In the genomic region with DNA sequence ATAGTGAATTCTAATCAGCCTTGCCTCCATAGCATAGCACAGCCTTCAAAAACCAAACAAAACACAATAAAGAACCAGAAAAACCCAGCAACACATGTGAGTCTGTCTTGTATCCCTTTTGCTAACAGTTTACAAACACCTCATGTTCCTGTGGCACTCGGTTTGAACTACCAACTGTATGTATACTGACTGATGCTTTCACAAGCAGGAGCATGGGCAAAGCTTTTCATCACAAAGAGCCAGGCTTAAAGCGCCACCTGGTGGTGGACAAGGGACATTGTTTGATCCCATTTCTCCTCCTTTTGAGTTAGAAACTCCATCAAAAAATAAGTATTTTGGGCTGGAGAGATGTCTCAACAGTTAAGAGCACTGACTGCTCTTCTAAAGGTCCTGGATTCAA, we compare ENCODE assay signal across 9 mouse cellular contexts. TPM values are rescaled to one million over a fixed set of nuclear protein-coding genes. Genes with fewer than 3 reads are reported as not detected.
DNase-seq lines count a peak whose midpoint lies in the region; ATAC-seq and TF ChIP-seq lines count a peak whose summit lies in the region.
"Had no signal": no experiment of that assay in that cellular context is flagged by ENCODE, and none has a peak within 500 bp of the region (broad histone marks: within the 10 kb centered on the region; RNA-seq: fewer than 3 reads in every experiment).

No protein-coding gene starts in this region.

- TF ChIP-seq POLR2A in cerebellum, adult 2 months (IDR thresholded peaks at IDR 0.05; ENCODE audit: borderline replicate concordance, insufficient read depth, low read length), result no peak
- no peak for TF ChIP-seq POLR2A in lung, adult 2 months (IDR thresholded peaks at IDR 0.05; ENCODE audit: borderline replicate concordance, extremely low read depth, low read depth, low read length)

- DNase-seq in CD4-positive, CD25-positive, alpha-beta regulatory T cell, adult 2 months (ENCODE audit: low read depth, low spot score), result peak; percentile 85
- peak; percentile 43 for DNase-seq in Muller cell, postnatal 12 days (ENCODE audit: inconsistent ontology term)
- DNase-seq in cerebellum, adult 2 months, result peak; percentile 68 to 71
- peak; percentile 82 for DNase-seq in kidney, postnatal 10 days
- DNase-seq in lung, adult 2 months, result peak; percentile 63
- peak; percentile 66 for DNase-seq in right cerebral cortex, postnatal 14 days
- DNase-seq in urinary bladder, postnatal 4 days (ENCODE audit: low spot score in 2 of 2), result peak; percentile 32 to 68

- no peaks in the 10 kb centered on the region for H3K27me3 ChIP-seq in cerebellum, adult 2 months (ENCODE audit: control insufficient read depth, insufficient read depth, low read length)
- H3K27me3 ChIP-seq: limb, embryonic 12.5 days had no signal

- 1% methylated on average over 2 of the region's 2 CpGs for WGBS in cerebellum, adult 2 months
- WGBS in lung, adult 2 months, result 4% methylated on average over 2 of the region's 2 CpGs

- H3K27ac ChIP-seq in cerebellum, adult 2 months (ENCODE audit: insufficient read depth, low read length), result no peak overlapping the region
- H3K27ac ChIP-seq: limb, embryonic 12.5 days had no signal

- H3K4me3 ChIP-seq in cerebellum, adult 2 months (replicated peaks; ENCODE audit: insufficient read depth, low read depth, low read length), result no peak overlapping the region
- H3K4me3 ChIP-seq in lung, adult 2 months (replicated peaks; ENCODE audit: extremely low read depth, low read depth, low read length), result no peak overlapping the region
- H3K4me3 ChIP-seq: limb, embryonic 12.5 days had no signal

- no peaks in the 10 kb centered on the region for H3K4me1 ChIP-seq in cerebellum, adult 2 months (ENCODE audit: control insufficient read depth, insufficient read depth, low read length)
- H3K4me1 ChIP-seq in lung, adult 2 months (ENCODE audit: control insufficient read depth, insufficient read depth, low read length), result no peaks in the 10 kb centered on the region
- H3K4me1 ChIP-seq: limb, embryonic 12.5 days had no signal

- ATAC-seq in frontal cortex, adult (ENCODE audit: low TSS enrichment), result peak; percentile 88

- TF ChIP-seq CTCF in cerebellum, adult 2 months (IDR thresholded peaks at IDR 0.05; ENCODE audit: borderline replicate concordance, insufficient read depth, low read depth, low read length), result peak; percentile 75
- TF ChIP-seq CTCF in lung, adult 2 months (IDR thresholded peaks at IDR 0.05; ENCODE audit: insufficient read depth, low read length), result peak; percentile 62

RNA-seq across cellular contexts. Expression of gene Rbl2, which starts 50.1 kb away (rescaled TPM):
- polyA plus RNA-seq in cerebellum, adult 2 months (2012; rRNA removed), result 38.1 and 39.5 TPM in 2 replicates
- polyA plus RNA-seq in lung, adult 2 months (2012; rRNA removed), result 18.6 and 24.2 TPM in 2 replicates
